Mouse (Mus musculus): ENCODE results near the gene D10Wsu102e. TPM values are rescaled to one million over a fixed set of nuclear protein-coding genes. Genes with fewer than 3 reads are reported as not detected.

D10Wsu102e gene
- 0.75 TPM for polyA plus RNA-seq (2012; fragmentation: generic; extraction: Trizol)
- long read RNA-seq, experiment 1, full-length matches to known transcripts: 19 of 19 reads
- long read RNA-seq, experiment 1, partial matches to known transcripts: 0 of 19 reads
- long read RNA-seq, experiment 1, other reads (novel, unspliced or antisense): 0 of 19 reads
- long read RNA-seq, experiment 2, full-length matches to known transcripts: 348 of 374 reads
- long read RNA-seq, experiment 2, partial matches to known transcripts: 24 of 374 reads
- long read RNA-seq, experiment 2, other reads (novel, unspliced or antisense): 2 of 374 reads

- peaks cover 50% of the 10 kb centered on the region for H3K79me2 ChIP-seq (ENCODE audit: control insufficient read depth, insufficient read depth)
- H3K27me3 ChIP-seq (ENCODE audit: control insufficient read depth, insufficient read depth, insufficient read length): no peaks in the 10 kb centered on the region
- TF ChIP-seq MYOD1 (IDR thresholded peaks at IDR 0.05; ENCODE audit: control insufficient read depth, insufficient read length, low read depth) (no peak), MAX (IDR thresholded peaks at IDR 0.05) (peak; percentile 93)
- H3ac ChIP-seq (ENCODE audit: control insufficient read depth, insufficient read length, low read depth): peak within 1 kb of the TSS; percentile 90
- H3K79me3 ChIP-seq (ENCODE audit: low read depth): peaks cover 40% of the 10 kb centered on the region
- peak within 1 kb of the TSS; percentile 98 for H3K4me3 ChIP-seq (ENCODE audit: insufficient read depth, poor library complexity, severe bottlenecking)
- H3K36me3 ChIP-seq (ENCODE audit: control insufficient read depth, insufficient read depth): peaks cover 29% of the 10 kb centered on the region
These were observed at the start of gene D10Wsu102e for GRCm38 (mm10) chr10:83359956-83360355. Gene D10Wsu102e (plus strand): TSS chr10:83360221.

GRCm38 (mm10) chr10:83310356-83310755 is 49.7 kb upstream of the D10Wsu102e start:
- Histone ChIP-seq H3K79me2 (ENCODE audit: control insufficient read depth, insufficient read depth) (no peaks in the 10 kb centered on the region), H3ac (ENCODE audit: control insufficient read depth, insufficient read length, low read depth) (no peak overlapping the region), H3K4me3 (ENCODE audit: insufficient read depth, poor library complexity, severe bottlenecking) (no peak overlapping the region), H3K79me3 (ENCODE audit: low read depth) (no peaks in the 10 kb centered on the region), H3K27me3 (ENCODE audit: control insufficient read depth, insufficient read depth, insufficient read length) (no peaks in the 10 kb centered on the region), H3K36me3 (ENCODE audit: control insufficient read depth, insufficient read depth) (peaks cover 8% of the 10 kb centered on the region)
- TF ChIP-seq CEBPB (IDR thresholded peaks at IDR 0.05; ENCODE audit: low read depth): no peak
- no peak for TF ChIP-seq MYOD1 (IDR thresholded peaks at IDR 0.05; ENCODE audit: control insufficient read depth, insufficient read length, low read depth)
- TF ChIP-seq MAX (IDR thresholded peaks at IDR 0.05): no peak
- TF ChIP-seq CTCF (IDR thresholded peaks at IDR 0.05; ENCODE audit: control insufficient read depth, insufficient read depth, insufficient read length): no peak
- no peak for TF ChIP-seq MYOG (IDR thresholded peaks at IDR 0.05; ENCODE audit: control insufficient read depth, extremely low read depth, insufficient read length)
- TF ChIP-seq USF1 (IDR thresholded peaks at IDR 0.05; ENCODE audit: low read depth): no peak
- no peak for TF ChIP-seq FOSL1 (IDR thresholded peaks at IDR 0.05; ENCODE audit: insufficient read depth, low read length, poor library complexity, severe bottlenecking)

GRCm38 (mm10) chr10:83313033-83313432 is 47.0 kb upstream of the D10Wsu102e start:
- TF ChIP-seq MYOD1 (IDR thresholded peaks at IDR 0.05; ENCODE audit: control insufficient read depth, insufficient read length, low read depth): no peak
- TF ChIP-seq MYOG (IDR thresholded peaks at IDR 0.05; ENCODE audit: control insufficient read depth, extremely low read depth, insufficient read length): no peak
- no peak for TF ChIP-seq MAX (IDR thresholded peaks at IDR 0.05)
- no peak for TF ChIP-seq FOSL1 (IDR thresholded peaks at IDR 0.05; ENCODE audit: insufficient read depth, low read length, poor library complexity, severe bottlenecking)
- TF ChIP-seq CEBPB (IDR thresholded peaks at IDR 0.05; ENCODE audit: low read depth): no peak
- TF ChIP-seq CTCF (IDR thresholded peaks at IDR 0.05; ENCODE audit: control insufficient read depth, insufficient read depth, insufficient read length): no peak
- no peak overlapping the region for H3ac ChIP-seq (ENCODE audit: control insufficient read depth, insufficient read length, low read depth)
- H3K27me3 ChIP-seq (ENCODE audit: control insufficient read depth, insufficient read depth, insufficient read length): no peaks in the 10 kb centered on the region
- peaks cover 15% of the 10 kb centered on the region for H3K79me2 ChIP-seq (ENCODE audit: control insufficient read depth, insufficient read depth)
- H3K79me3 ChIP-seq (ENCODE audit: low read depth): peaks cover 2% of the 10 kb centered on the region
- H3K4me3 ChIP-seq (ENCODE audit: insufficient read depth, poor library complexity, severe bottlenecking): no peak overlapping the region
- peaks cover 12% of the 10 kb centered on the region for H3K36me3 ChIP-seq (ENCODE audit: control insufficient read depth, insufficient read depth)

GRCm38 (mm10) chr10:83320396-83320795 is 39.6 kb upstream of the D10Wsu102e start:
- no peak overlapping the region for H3K4me3 ChIP-seq (ENCODE audit: insufficient read depth, poor library complexity, severe bottlenecking)
- H3ac ChIP-seq (ENCODE audit: control insufficient read depth, insufficient read length, low read depth): no peak overlapping the region
- H3K27me3 ChIP-seq (ENCODE audit: control insufficient read depth, insufficient read depth, insufficient read length): no peaks in the 10 kb centered on the region
- TF ChIP-seq CEBPB (IDR thresholded peaks at IDR 0.05; ENCODE audit: low read depth) (no peak), MAX (IDR thresholded peaks at IDR 0.05) (no peak), MYOG (IDR thresholded peaks at IDR 0.05; ENCODE audit: control insufficient read depth, extremely low read depth, insufficient read length) (no peak), USF1 (IDR thresholded peaks at IDR 0.05; ENCODE audit: low read depth) (no peak), CTCF (IDR thresholded peaks at IDR 0.05; ENCODE audit: control insufficient read depth, insufficient read depth, insufficient read length) (no peak), MYOD1 (IDR thresholded peaks at IDR 0.05; ENCODE audit: control insufficient read depth, insufficient read length, low read depth) (no peak), FOSL1 (IDR thresholded peaks at IDR 0.05; ENCODE audit: insufficient read depth, low read length, poor library complexity, severe bottlenecking) (no peak)
- peaks cover 22% of the 10 kb centered on the region for H3K79me3 ChIP-seq (ENCODE audit: low read depth)
- H3K36me3 ChIP-seq (ENCODE audit: control insufficient read depth, insufficient read depth): peaks cover 3% of the 10 kb centered on the region
- peaks cover 82% of the 10 kb centered on the region for H3K79me2 ChIP-seq (ENCODE audit: control insufficient read depth, insufficient read depth)

GRCm38 (mm10) chr10:83320870-83321269 is 39.2 kb upstream of the D10Wsu102e start:
- no peaks in the 10 kb centered on the region for H3K27me3 ChIP-seq (ENCODE audit: control insufficient read depth, insufficient read depth, insufficient read length)
- TF ChIP-seq FOSL1 (IDR thresholded peaks at IDR 0.05; ENCODE audit: insufficient read depth, low read length, poor library complexity, severe bottlenecking) (no peak), CEBPB (IDR thresholded peaks at IDR 0.05; ENCODE audit: low read depth) (peak; percentile 72)

GRCm38 (mm10) chr10:83321528-83321927 is 38.5 kb upstream of the D10Wsu102e start:
- Histone ChIP-seq H3K4me3 (ENCODE audit: insufficient read depth, poor library complexity, severe bottlenecking) (no peak overlapping the region), H3K79me2 (ENCODE audit: control insufficient read depth, insufficient read depth) (peaks cover 85% of the 10 kb centered on the region), H3K36me3 (ENCODE audit: control insufficient read depth, insufficient read depth) (peaks cover 3% of the 10 kb centered on the region), H3K27me3 (ENCODE audit: control insufficient read depth, insufficient read depth, insufficient read length) (no peaks in the 10 kb centered on the region), H3ac (ENCODE audit: control insufficient read depth, insufficient read length, low read depth) (no peak overlapping the region), H3K79me3 (ENCODE audit: low read depth) (peaks cover 27% of the 10 kb centered on the region)
- TF ChIP-seq MYOD1 (IDR thresholded peaks at IDR 0.05; ENCODE audit: control insufficient read depth, insufficient read length, low read depth) (no peak), FOSL1 (IDR thresholded peaks at IDR 0.05; ENCODE audit: insufficient read depth, low read length, poor library complexity, severe bottlenecking) (no peak), CEBPB (IDR thresholded peaks at IDR 0.05; ENCODE audit: low read depth) (no peak), CTCF (IDR thresholded peaks at IDR 0.05; ENCODE audit: control insufficient read depth, insufficient read depth, insufficient read length) (no peak), MAX (IDR thresholded peaks at IDR 0.05) (no peak), MYOG (IDR thresholded peaks at IDR 0.05; ENCODE audit: control insufficient read depth, extremely low read depth, insufficient read length) (no peak), USF1 (IDR thresholded peaks at IDR 0.05; ENCODE audit: low read depth) (no peak)

More at GRCm38 (mm10) chr10:83320870-83321269, 39.2 kb upstream of the D10Wsu102e start:
- Histone ChIP-seq H3K79me3 (ENCODE audit: low read depth) (peaks cover 22% of the 10 kb centered on the region), H3ac (ENCODE audit: control insufficient read depth, insufficient read length, low read depth) (no peak overlapping the region), H3K36me3 (ENCODE audit: control insufficient read depth, insufficient read depth) (peaks cover 1% of the 10 kb centered on the region), H3K79me2 (ENCODE audit: control insufficient read depth, insufficient read depth) (peaks cover 82% of the 10 kb centered on the region), H3K4me3 (ENCODE audit: insufficient read depth, poor library complexity, severe bottlenecking) (no peak overlapping the region)

Measured in C2C12 (cell line).